Mouse (Mus musculus) c-Kit-positive CD71-negative TER-119-negative erythroid progenitor cells, embryonic 14.5 days (primary cell): ENCODE results near the gene Gm14597.
"Not testable (repeated sequence)": the region's sequence is repeated elsewhere in the genome, so short reads cannot be mapped to it uniquely, and the experiment has no call there.

Source experiments
- DNase-seq: peaks from one replicate; pipeline ENCODE4 v3.0.0-alpha.2; 2013; ENCODE audit warnings: low read depth

The Gm14597 gene

GRCm38 (mm10) chrX:53608879-53609278 is at the start of gene Gm14597:
TSS of gene Gm14597 (minus strand) at chrX:53608979.
- DNase-seq = not testable (repeated sequence)

- DNase-seq = not testable (repeated sequence)
Measured at GRCm38 (mm10) chrX:53652917-53653316, 44.1 kb upstream of the Gm14597 start.

- no peak for DNase-seq
Measured at GRCm38 (mm10) chrX:53645885-53646284, 37.1 kb upstream of the Gm14597 start.

- peak; percentile 50 for DNase-seq
Measured at GRCm38 (mm10) chrX:53642980-53643961, 34.5 kb upstream of the Gm14597 start, which contains the start of gene Rtl8a. TSS of gene Rtl8a (minus strand) at chrX:53643682.

- not testable (repeated sequence) for DNase-seq
Measured at GRCm38 (mm10) chrX:53642604-53642979, 33.8 kb upstream of the Gm14597 start.

GRCm38 (mm10) chrX:53638107-53638506 is 29.3 kb upstream of the Gm14597 start:
- DNase-seq = not testable (repeated sequence)

GRCm38 (mm10) chrX:53611395-53611794 is 2.6 kb upstream of the Gm14597 start:
- DNase-seq = not testable (repeated sequence)

GRCm38 (mm10) chrX:53610571-53610970 is 1.8 kb upstream of the Gm14597 start:
- DNase-seq = peak; percentile 48

GRCm38 (mm10) chrX:53608122-53608813 is 511 bp downstream of the Gm14597 start:
- DNase-seq = no peak

GRCm38 (mm10) chrX:53607242-53608121 is 1.3 kb downstream of the Gm14597 start, which contains the start of gene Rtl8c:
TSS of gene Rtl8c (plus strand) at chrX:53608032.
- DNase-seq = peak; percentile 20

GRCm38 (mm10) chrX:53606176-53606575 is 2.6 kb downstream of the Gm14597 start:
- not testable (repeated sequence) for DNase-seq

GRCm38 (mm10) chrX:53599993-53600392 is 8.8 kb downstream of the Gm14597 start:
- DNase-seq = not testable (repeated sequence)

GRCm38 (mm10) chrX:53583404-53583803 is 25.4 kb downstream of the Gm14597 start:
- not testable (repeated sequence) for DNase-seq

- DNase-seq = not testable (repeated sequence)
Measured at GRCm38 (mm10) chrX:53581407-53581806, 27.4 kb downstream of the Gm14597 start.

- no peak for DNase-seq
Measured at GRCm38 (mm10) chrX:53579311-53579710, 29.5 kb downstream of the Gm14597 start.
